ENCODE assay signal across 9 mouse cellular contexts in the genomic region with DNA sequence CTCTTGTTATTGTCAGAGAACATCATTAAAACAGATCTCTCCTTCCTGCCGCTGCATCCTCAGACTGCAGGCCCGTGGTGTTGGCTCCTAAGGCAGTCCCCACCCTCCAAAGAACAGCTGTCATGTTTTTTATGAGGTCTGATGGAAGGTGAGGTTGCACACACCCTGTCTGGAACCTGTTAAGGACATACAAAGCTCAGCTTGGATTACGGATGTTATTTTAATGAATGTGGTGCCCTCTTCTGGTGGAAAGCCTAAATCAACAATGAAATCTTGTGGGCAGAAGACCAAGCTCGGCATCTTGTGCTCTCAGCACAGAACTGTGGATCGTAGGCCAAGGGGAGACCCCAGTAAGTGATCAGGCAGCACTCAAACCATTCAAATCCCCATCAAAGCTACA.
DNase-seq lines count a peak whose midpoint lies in the region; ATAC-seq and TF ChIP-seq lines count a peak whose summit lies in the region.
"Had no signal": no experiment of that assay in that cellular context is flagged by ENCODE, and none has a peak within 500 bp of the region (broad histone marks: within the 10 kb centered on the region; RNA-seq: fewer than 3 reads in every experiment).

No protein-coding gene starts in this region.

- H3K9me3 ChIP-seq in embryonic facial prominence, embryonic 14.5 days (ENCODE audit: control insufficient read depth, low read length), result no peaks in the 10 kb centered on the region
- no peaks in the 10 kb centered on the region; the same call in 1 of the 2 replicates for H3K9me3 ChIP-seq in hindbrain, embryonic 14.5 days (ENCODE audit: control insufficient read depth, low read length)
- H3K9me3 ChIP-seq in midbrain, embryonic 10.5 days (replicated peaks), result no peaks in the 10 kb centered on the region
- no peaks in the 10 kb centered on the region for H3K9me3 ChIP-seq in stomach, postnatal 0 days (ENCODE audit: control insufficient read depth, low read length)
- H3K9me3 ChIP-seq: lung, embryonic 15.5 days had no signal

- H3K27me3 ChIP-seq in embryonic facial prominence, embryonic 14.5 days (replicated peaks; ENCODE audit: control insufficient read depth, insufficient read depth, low read length), result no peaks in the 10 kb centered on the region
- no peaks in the 10 kb centered on the region for H3K27me3 ChIP-seq in hindbrain, embryonic 14.5 days (ENCODE audit: control insufficient read depth, insufficient read depth, low read length)
- H3K27me3 ChIP-seq in midbrain, embryonic 10.5 days (ENCODE audit: low read depth, poor library complexity, severe bottlenecking), result no peaks in the 10 kb centered on the region
- no peaks in the 10 kb centered on the region for H3K27me3 ChIP-seq in stomach, postnatal 0 days (ENCODE audit: control insufficient read depth, insufficient read depth, low read length)
- H3K27me3 ChIP-seq: lung, embryonic 15.5 days had no signal

- peak; percentile 24 to 38 for DNase-seq in adrenal gland, adult 18-20 months (ENCODE audit: low spot score in 2 of 2)
- DNase-seq in adrenal gland, postnatal 25 days, result no peak
- peak; percentile 15 to 48 for DNase-seq in adrenal gland, postnatal 36 days
- peak; percentile 86 for DNase-seq in embryonic facial prominence, embryonic 14.5 days (ENCODE audit: low spot score)
- DNase-seq in hindbrain, embryonic 14.5 days (ENCODE audit: low spot score), result peak; percentile 87
- peak; percentile 71 to 79 for DNase-seq in layer of hippocampus, postnatal 10 days (ENCODE audit: low spot score in 2 of 2)
- DNase-seq in midbrain, embryonic 10.5 days (ENCODE audit: low spot score), result peak; percentile 20
- peak; percentile 20 for DNase-seq in stomach, postnatal 0 days (ENCODE audit: low spot score)

- 8% methylated on average over 5 of the region's 5 CpGs for WGBS in embryonic facial prominence, embryonic 14.5 days
- 19% methylated on average over 5 of the region's 5 CpGs for WGBS in hindbrain, embryonic 14.5 days
- WGBS in midbrain, embryonic 10.5 days, result 52% methylated on average over 5 of the region's 5 CpGs
- 19% methylated on average over 5 of the region's 5 CpGs for WGBS in stomach, postnatal 0 days

- no peak overlapping the region for H3K9ac ChIP-seq in embryonic facial prominence, embryonic 14.5 days (ENCODE audit: low read depth, low read length)
- no peak overlapping the region for H3K9ac ChIP-seq in hindbrain, embryonic 14.5 days
- no peak overlapping the region for H3K9ac ChIP-seq in stomach, postnatal 0 days (ENCODE audit: low read length)
- H3K9ac ChIP-seq: lung, embryonic 15.5 days had no signal

- no peaks in the 10 kb centered on the region for H3K4me1 ChIP-seq in embryonic facial prominence, embryonic 14.5 days (ENCODE audit: control insufficient read depth, insufficient read depth, low read length)
- no peaks in the 10 kb centered on the region for H3K4me1 ChIP-seq in hindbrain, embryonic 14.5 days (replicated peaks; ENCODE audit: control insufficient read depth, insufficient read depth, low read length)
- no peaks in the 10 kb centered on the region for H3K4me1 ChIP-seq in midbrain, embryonic 10.5 days
- H3K4me1 ChIP-seq in stomach, postnatal 0 days (replicated peaks; ENCODE audit: control insufficient read depth, insufficient read depth), result no peaks in the 10 kb centered on the region
- H3K4me1 ChIP-seq: lung, embryonic 15.5 days had no signal

- peak; percentile 90 for ATAC-seq in embryonic facial prominence, embryonic 14.5 days (ENCODE audit: low read depth)
- peak; percentile 65; the same call in 1 of the 2 replicates for ATAC-seq in hindbrain, embryonic 14.5 days (ENCODE audit: low FRiP score)
- no peak for ATAC-seq in stomach, postnatal 0 days (ENCODE audit: low FRiP score, low TSS enrichment)

- peak; percentile 81 for TF ChIP-seq CTCF in stomach, postnatal 0 days (IDR thresholded peaks at IDR 0.05; ENCODE audit: low read depth)

- no peak overlapping the region for H3K27ac ChIP-seq in embryonic facial prominence, embryonic 14.5 days (replicated peaks; ENCODE audit: low read depth, low read length)
- no peak overlapping the region for H3K27ac ChIP-seq in hindbrain, embryonic 14.5 days
- H3K27ac ChIP-seq in midbrain, embryonic 10.5 days (replicated peaks), result no peak overlapping the region
- H3K27ac ChIP-seq in stomach, postnatal 0 days (replicated peaks), result no peak overlapping the region
- H3K27ac ChIP-seq: lung, embryonic 15.5 days had no signal

- H3K4me3 ChIP-seq in embryonic facial prominence, embryonic 14.5 days (ENCODE audit: low read depth, low read length), result no peak overlapping the region
- H3K4me3 ChIP-seq in hindbrain, embryonic 14.5 days (replicated peaks; ENCODE audit: low read length), result no peak overlapping the region
- no peak overlapping the region for H3K4me3 ChIP-seq in midbrain, embryonic 10.5 days
- no peak overlapping the region for H3K4me3 ChIP-seq in stomach, postnatal 0 days (ENCODE audit: low read depth, low read length)
- H3K4me3 ChIP-seq: lung, embryonic 15.5 days had no signal

- TF ChIP-seq EP300 in stomach, postnatal 0 days (optimal IDR thresholded peaks at IDR 0.05), result no peak

- H3K36me3 ChIP-seq in embryonic facial prominence, embryonic 14.5 days (ENCODE audit: control insufficient read depth, insufficient read depth, low read length), result no peaks in the 10 kb centered on the region
- no peaks in the 10 kb centered on the region for H3K36me3 ChIP-seq in hindbrain, embryonic 14.5 days (replicated peaks; ENCODE audit: control insufficient read depth, insufficient read depth)
- peaks cover 13% of the 10 kb centered on the region for H3K36me3 ChIP-seq in midbrain, embryonic 10.5 days
- no peaks in the 10 kb centered on the region for H3K36me3 ChIP-seq in stomach, postnatal 0 days (ENCODE audit: control insufficient read depth, insufficient read depth, low read length)

- H3K4me2 ChIP-seq in embryonic facial prominence, embryonic 14.5 days (ENCODE audit: low read depth, low read length), result no peak overlapping the region
- no peak overlapping the region for H3K4me2 ChIP-seq in hindbrain, embryonic 14.5 days (replicated peaks)
- no peak overlapping the region for H3K4me2 ChIP-seq in stomach, postnatal 0 days (replicated peaks; ENCODE audit: low read depth)
- H3K4me2 ChIP-seq: lung, embryonic 15.5 days had no signal
